Mouse (Mus musculus) thymus, adult 2 months (tissue): ENCODE measurements around the gene Ncoa7.

Source experiments
- CTCF ChIP-seq: fragments of 200-500 bp; IDR thresholded peaks from 2 replicates; pipeline ENCODE4 v1.5.1; 2012; ENCODE audit warnings: mild to moderate bottlenecking, control low read depth, low read length, moderate library complexity, borderline replicate concordance; ENCODE audit not compliant: control insufficient read depth, poor library complexity, insufficient read depth; ENCODE audit errors: extremely low read depth
- POLR2A ChIP-seq: fragments of 200-500 bp; IDR thresholded peaks from 2 replicates; pipeline ENCODE4 v1.6.1; 2012; ENCODE audit warnings: mild to moderate bottlenecking, low read length, control low read depth, moderate library complexity; ENCODE audit not compliant: control insufficient read depth, poor library complexity, insufficient read depth; ENCODE audit errors: extremely low read depth

- TF ChIP-seq POLR2A: no peak
- TF ChIP-seq CTCF: no peak
Observed at GRCm38 (mm10) chr10:30624161-30625019, 178.7 kb downstream of the Ncoa7 start.
